In genomic region chr4:129145411-129145810, GRCm38 (mm10) we compare ENCODE assay signal across 14 mouse cellular contexts. TPM values are rescaled to one million over a fixed set of nuclear protein-coding genes. Genes with fewer than 3 reads are reported as not detected.
A peak's percentile ranks its signal among the peaks of the same experiment; 100 is the strongest.
DNase-seq lines count a peak whose midpoint lies in the region; ATAC-seq and TF ChIP-seq lines count a peak whose summit lies in the region.
"Had no signal": no experiment of that assay in that cellular context is flagged by ENCODE, and none has a peak within 500 bp of the region (broad histone marks: within the 10 kb centered on the region; RNA-seq: fewer than 3 reads in every experiment).

No protein-coding gene starts in this region.

- no peak overlapping the region for H3K4me3 ChIP-seq in midbrain, embryonic 11.5 days (ENCODE audit: low read depth, low read length)
- H3K4me3 ChIP-seq in midbrain, embryonic 10.5 days: no peak overlapping the region
- H3K4me3 ChIP-seq in limb, embryonic 14.5 days (replicated peaks; ENCODE audit: low read length): no peak overlapping the region
- no peak overlapping the region for H3K4me3 ChIP-seq in stomach, embryonic 15.5 days (replicated peaks)
- H3K4me3 ChIP-seq: lung, embryonic 15.5 days had no signal

- H3K27ac ChIP-seq in midbrain, embryonic 11.5 days (ENCODE audit: low read depth, low read length): no peak overlapping the region
- H3K27ac ChIP-seq in midbrain, embryonic 10.5 days (replicated peaks): no peak overlapping the region
- H3K27ac ChIP-seq in limb, embryonic 14.5 days (replicated peaks; ENCODE audit: low read depth, low read length): peak overlapping the region; percentile 45
- peak overlapping the region; percentile 55; the same call in 1 of the 2 replicates for H3K27ac ChIP-seq in stomach, embryonic 15.5 days
- H3K27ac ChIP-seq: lung, embryonic 15.5 days had no signal

- H3K9ac ChIP-seq in midbrain, embryonic 11.5 days (ENCODE audit: low read length): no peak overlapping the region
- no peak overlapping the region for H3K9ac ChIP-seq in limb, embryonic 14.5 days (ENCODE audit: low read depth, low read length, severe bottlenecking)
- no peak overlapping the region for H3K9ac ChIP-seq in stomach, embryonic 15.5 days
- H3K9ac ChIP-seq: lung, embryonic 15.5 days had no signal

- no peaks in the 10 kb centered on the region for H3K27me3 ChIP-seq in midbrain, embryonic 11.5 days (ENCODE audit: control insufficient read depth, insufficient read depth, low read length)
- no peaks in the 10 kb centered on the region for H3K27me3 ChIP-seq in midbrain, embryonic 10.5 days (ENCODE audit: low read depth, poor library complexity, severe bottlenecking)
- H3K27me3 ChIP-seq in limb, embryonic 14.5 days (ENCODE audit: control insufficient read depth, insufficient read depth, low read length): no peaks in the 10 kb centered on the region
- H3K27me3 ChIP-seq in stomach, embryonic 15.5 days (replicated peaks): no peaks in the 10 kb centered on the region
- H3K27me3 ChIP-seq: lung, embryonic 15.5 days had no signal

- H3K4me1 ChIP-seq in midbrain, embryonic 11.5 days (ENCODE audit: control insufficient read depth, insufficient read depth, low read length): no peaks in the 10 kb centered on the region; the same call in 1 of the 2 replicates
- H3K4me1 ChIP-seq in midbrain, embryonic 10.5 days: peaks cover 4% of the 10 kb centered on the region; the same call in 1 of the 2 replicates
- peaks cover 12% of the 10 kb centered on the region; the same call in 1 of the 2 replicates for H3K4me1 ChIP-seq in limb, embryonic 14.5 days (ENCODE audit: control insufficient read depth, insufficient read depth, low read length)
- H3K4me1 ChIP-seq in stomach, embryonic 15.5 days: peaks cover 19% of the 10 kb centered on the region; the same call in 1 of the 2 replicates

- WGBS in midbrain, embryonic 11.5 days: 75% methylated on average over 4 of the region's 4 CpGs
- WGBS in midbrain, embryonic 10.5 days: 80% methylated on average over 4 of the region's 4 CpGs
- 65% methylated on average over 4 of the region's 4 CpGs for WGBS in limb, embryonic 14.5 days
- 54% methylated on average over 4 of the region's 4 CpGs for WGBS in stomach, embryonic 15.5 days

- no peaks in the 10 kb centered on the region for H3K9me3 ChIP-seq in midbrain, embryonic 11.5 days (ENCODE audit: control insufficient read depth, low read length)
- no peaks in the 10 kb centered on the region for H3K9me3 ChIP-seq in midbrain, embryonic 10.5 days (replicated peaks)
- H3K9me3 ChIP-seq in limb, embryonic 14.5 days (ENCODE audit: control insufficient read depth, low read length): no peaks in the 10 kb centered on the region
- no peaks in the 10 kb centered on the region for H3K9me3 ChIP-seq in stomach, embryonic 15.5 days
- H3K9me3 ChIP-seq: lung, embryonic 15.5 days had no signal

- ATAC-seq in midbrain, embryonic 11.5 days (ENCODE audit: low FRiP score): no peak
- ATAC-seq in limb, embryonic 14.5 days (ENCODE audit: low FRiP score, low read depth): no peak
- ATAC-seq in stomach, embryonic 15.5 days (ENCODE audit: insufficient read depth, low FRiP score, low read depth): no peak

- H3K36me3 ChIP-seq in midbrain, embryonic 11.5 days (ENCODE audit: control insufficient read depth, insufficient read depth, low read length): no peaks in the 10 kb centered on the region
- H3K36me3 ChIP-seq in midbrain, embryonic 10.5 days: peaks cover 35% of the 10 kb centered on the region
- H3K36me3 ChIP-seq in limb, embryonic 14.5 days (ENCODE audit: control insufficient read depth, insufficient read depth, low read length): peaks cover 33% of the 10 kb centered on the region
- peaks cover 5% of the 10 kb centered on the region; the same call in 1 of the 2 replicates for H3K36me3 ChIP-seq in stomach, embryonic 15.5 days

- intact Hi-C loops in heart, postnatal 36 days (cut with DNase I): no loop called here

- peak; percentile 79 for DNase-seq in heart, adult 11 months
- no peak for DNase-seq in heart, postnatal 36 days
- peak; percentile 21 for DNase-seq in midbrain, embryonic 11.5 days (ENCODE audit: low spot score, missing footprints)
- DNase-seq in midbrain, embryonic 10.5 days (ENCODE audit: low spot score): no peak
- DNase-seq in limb, embryonic 14.5 days (ENCODE audit: low spot score): no peak
- no peak for DNase-seq in thymus, postnatal 0 days (ENCODE audit: low spot score)
- DNase-seq in T-cell, adult 2 months (ENCODE audit: low spot score): no peak
- DNase-seq: adrenal gland, adult 8-10 months; kidney, postnatal 36 days; thymus, postnatal 36 days had no signal

- no peak overlapping the region for H3K4me2 ChIP-seq in midbrain, embryonic 11.5 days
- no peak overlapping the region for H3K4me2 ChIP-seq in limb, embryonic 14.5 days (replicated peaks; ENCODE audit: low read depth, low read length, severe bottlenecking)
- H3K4me2 ChIP-seq in stomach, embryonic 15.5 days: no peak overlapping the region
- H3K4me2 ChIP-seq: lung, embryonic 15.5 days had no signal

- no peak for TF ChIP-seq POLR2A in limb, embryonic 14.5 days (IDR thresholded peaks at IDR 0.05; ENCODE audit: borderline replicate concordance, extremely low read depth, insufficient read depth, insufficient read length)

RNA-seq across cellular contexts. Expression of gene Fndc5, which starts 8.6 kb away (rescaled TPM):
- total RNA-seq in heart, postnatal 36 days (2021): 100 to 1,000 TPM; 324 to 341 TPM
- 0.95 and 1.5 TPM in 2 replicates for polyA plus RNA-seq in midbrain, embryonic 11.5 days (2014; fragmentation: Nextera tagmentation; extraction: Ambion mirVana)
- 0.50 and 0.78 TPM in 2 replicates for polyA plus RNA-seq in midbrain, embryonic 10.5 days (2016; fragmentation: Nextera tagmentation; extraction: Ambion mirVana)
- polyA plus RNA-seq in limb, embryonic 14.5 days (2012; rRNA removed): 32.8 and 32.9 TPM in 2 replicates
- 25.2 and 31.0 TPM in 2 replicates for polyA plus RNA-seq in limb, embryonic 14.5 days (2014; fragmentation: Nextera tagmentation; extraction: Ambion mirVana)
- 2.7 and 2.8 TPM in 2 replicates for polyA plus RNA-seq in stomach, embryonic 15.5 days (2015; fragmentation: Nextera tagmentation; extraction: Ambion mirVana)
- polyA plus RNA-seq in thymus, postnatal 0 days (2015; fragmentation: Nextera tagmentation; extraction: Ambion mirVana): 0.47 and 0.60 TPM in 2 replicates

RNA-seq across cellular contexts. Expression of gene Hpca, which starts 23.6 kb away (rescaled TPM):
- not detected for total RNA-seq in heart, postnatal 36 days (2021)
- polyA plus RNA-seq in midbrain, embryonic 11.5 days (2014; fragmentation: Nextera tagmentation; extraction: Ambion mirVana): 2.0 and 2.3 TPM in 2 replicates
- 1.4 and 2.4 TPM in 2 replicates for polyA plus RNA-seq in midbrain, embryonic 10.5 days (2016; fragmentation: Nextera tagmentation; extraction: Ambion mirVana)
- 2.1 and 2.4 TPM in 2 replicates for polyA plus RNA-seq in limb, embryonic 14.5 days (2012; rRNA removed)
- 0.39 and 0.94 TPM in 2 replicates for polyA plus RNA-seq in limb, embryonic 14.5 days (2014; fragmentation: Nextera tagmentation; extraction: Ambion mirVana)
- 2.4 and 2.7 TPM in 2 replicates for polyA plus RNA-seq in stomach, embryonic 15.5 days (2015; fragmentation: Nextera tagmentation; extraction: Ambion mirVana)
- 0.29 and 0.31 TPM in 2 replicates for polyA plus RNA-seq in thymus, postnatal 0 days (2015; fragmentation: Nextera tagmentation; extraction: Ambion mirVana)
- total RNA-seq: gastrocnemius, adult 8-10 months had no signal

RNA-seq across cellular contexts. Expression of gene Tmem54, which starts 40.1 kb away (rescaled TPM):
- not detected for total RNA-seq in heart, postnatal 36 days (2021)
- 0.20 and 0.43 TPM in 2 replicates for polyA plus RNA-seq in midbrain, embryonic 11.5 days (2014; fragmentation: Nextera tagmentation; extraction: Ambion mirVana)
- 1.0 and 2.1 TPM in 2 replicates for polyA plus RNA-seq in midbrain, embryonic 10.5 days (2016; fragmentation: Nextera tagmentation; extraction: Ambion mirVana)
- polyA plus RNA-seq in limb, embryonic 14.5 days (2012; rRNA removed): 8.8 and 9.9 TPM in 2 replicates
- 11.1 and 13.3 TPM in 2 replicates for polyA plus RNA-seq in limb, embryonic 14.5 days (2014; fragmentation: Nextera tagmentation; extraction: Ambion mirVana)
- polyA plus RNA-seq in stomach, embryonic 15.5 days (2015; fragmentation: Nextera tagmentation; extraction: Ambion mirVana): 47.7 and 56.2 TPM in 2 replicates
- polyA plus RNA-seq in thymus, postnatal 0 days (2015; fragmentation: Nextera tagmentation; extraction: Ambion mirVana): 2.0 and 2.2 TPM in 2 replicates
- total RNA-seq: adrenal gland, adult 8-10 months; gastrocnemius, adult 8-10 months; left cerebral cortex, postnatal 25 days had no signal

RNA-seq across cellular contexts. Expression of gene S100pbp, which starts 44.1 kb away (rescaled TPM):
- 10 to 100 TPM; 11.3 to 15.7 TPM for total RNA-seq in heart, postnatal 36 days (2021)
- 20.0 and 26.9 TPM in 2 replicates for polyA plus RNA-seq in midbrain, embryonic 11.5 days (2014; fragmentation: Nextera tagmentation; extraction: Ambion mirVana)
- 28.2 and 28.8 TPM in 2 replicates for polyA plus RNA-seq in midbrain, embryonic 10.5 days (2016; fragmentation: Nextera tagmentation; extraction: Ambion mirVana)
- 59.9 and 67.7 TPM in 2 replicates for polyA plus RNA-seq in limb, embryonic 14.5 days (2012; rRNA removed)
- polyA plus RNA-seq in limb, embryonic 14.5 days (2014; fragmentation: Nextera tagmentation; extraction: Ambion mirVana): 14.9 and 19.9 TPM in 2 replicates
- 13.1 and 14.1 TPM in 2 replicates for polyA plus RNA-seq in stomach, embryonic 15.5 days (2015; fragmentation: Nextera tagmentation; extraction: Ambion mirVana)
- 17.0 TPM in 2 replicates for polyA plus RNA-seq in thymus, postnatal 0 days (2015; fragmentation: Nextera tagmentation; extraction: Ambion mirVana)

RNA-seq across cellular contexts. Expression of gene Yars, which starts 44.1 kb away (rescaled TPM):
- 10 to 100 TPM; 26.3 to 31.0 TPM for total RNA-seq in heart, postnatal 36 days (2021)
- 105 and 106 TPM in 2 replicates for polyA plus RNA-seq in midbrain, embryonic 11.5 days (2014; fragmentation: Nextera tagmentation; extraction: Ambion mirVana)
- polyA plus RNA-seq in midbrain, embryonic 10.5 days (2016; fragmentation: Nextera tagmentation; extraction: Ambion mirVana): 107 and 111 TPM in 2 replicates
- 37.7 and 50.3 TPM in 2 replicates for polyA plus RNA-seq in limb, embryonic 14.5 days (2012; rRNA removed)
- polyA plus RNA-seq in limb, embryonic 14.5 days (2014; fragmentation: Nextera tagmentation; extraction: Ambion mirVana): 78.7 and 79.5 TPM in 2 replicates
- 72.3 and 80.0 TPM in 2 replicates for polyA plus RNA-seq in stomach, embryonic 15.5 days (2015; fragmentation: Nextera tagmentation; extraction: Ambion mirVana)
- polyA plus RNA-seq in thymus, postnatal 0 days (2015; fragmentation: Nextera tagmentation; extraction: Ambion mirVana): 49.7 and 50.6 TPM in 2 replicates

Comparison
In these comparisons a context has a peak if more than half of its experiments do, and no peak if none do; other contexts are left out.
1. DNase-seq: peak in heart, adult 11 months (single experiment) and midbrain, embryonic 11.5 days (single experiment); none in heart, postnatal 36 days (0 of 2), midbrain, embryonic 10.5 days (single experiment), limb, embryonic 14.5 days (single experiment), thymus, postnatal 0 days (single experiment) and T-cell, adult 2 months (single experiment).
2. H3K27ac ChIP-seq: peak in limb, embryonic 14.5 days (single experiment) and stomach, embryonic 15.5 days (single experiment); none in midbrain, embryonic 11.5 days (single experiment) and midbrain, embryonic 10.5 days (single experiment).